Mouse (Mus musculus): Measurements from ENCODE around the gene Irf2bp1. TPM values are rescaled to one million over a fixed set of nuclear protein-coding genes. Genes with fewer than 3 reads are reported as not detected.

Irf2bp1 gene
- polyA plus RNA-seq, 1 experiment from 2014 or later = 9.8 TPM

DNA sequence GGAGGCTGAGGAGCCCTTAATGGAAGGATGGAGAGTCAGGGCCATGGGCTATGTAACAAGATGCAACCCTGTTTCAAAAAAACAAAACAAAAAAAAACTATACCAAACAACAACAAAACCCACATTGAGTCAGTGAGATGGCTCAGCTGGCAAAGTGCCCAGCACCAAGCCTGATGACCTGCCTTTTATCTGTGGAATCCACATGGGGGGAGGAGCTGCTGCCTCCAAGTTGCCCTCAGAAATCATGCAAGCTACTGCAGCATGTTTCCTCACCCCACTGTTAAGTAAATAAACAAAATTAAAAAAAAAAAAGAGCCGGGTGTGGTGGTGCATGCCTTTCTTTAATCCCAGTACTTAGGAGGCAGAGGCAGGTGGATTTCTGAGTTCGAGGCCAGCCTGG is 17.3 kb upstream of the Irf2bp1 start:
- TF ChIP-seq EP300 (optimal IDR thresholded peaks at IDR 0.05) = no peak
- no peak for TF ChIP-seq CTCF (IDR thresholded peaks at IDR 0.05; ENCODE audit: low read depth)
- H3K36me3 ChIP-seq (ENCODE audit: control insufficient read depth, insufficient read depth, low read length) = no peaks in the 10 kb centered on the region
- H3K9ac ChIP-seq (ENCODE audit: low read length) = no peak overlapping the region
- H3K9me3 ChIP-seq (ENCODE audit: control insufficient read depth, low read length) = no peaks in the 10 kb centered on the region
- WGBS = 74% methylated on average over 2 of the region's 2 CpGs
- no peak overlapping the region for H3K4me3 ChIP-seq (ENCODE audit: low read depth, low read length)
- no peaks in the 10 kb centered on the region for H3K27me3 ChIP-seq (ENCODE audit: control insufficient read depth, insufficient read depth, low read length)
- no peaks in the 10 kb centered on the region; the same call in 1 of the 2 replicates for H3K4me1 ChIP-seq (replicated peaks; ENCODE audit: control insufficient read depth, insufficient read depth)
- DNase-seq (ENCODE audit: low spot score) = no peak
- ATAC-seq (ENCODE audit: low FRiP score, low TSS enrichment) = no peak
- H3K4me2 ChIP-seq (replicated peaks; ENCODE audit: low read depth) = no peak overlapping the region
- H3K27ac ChIP-seq (replicated peaks) = no peak overlapping the region

DNA sequence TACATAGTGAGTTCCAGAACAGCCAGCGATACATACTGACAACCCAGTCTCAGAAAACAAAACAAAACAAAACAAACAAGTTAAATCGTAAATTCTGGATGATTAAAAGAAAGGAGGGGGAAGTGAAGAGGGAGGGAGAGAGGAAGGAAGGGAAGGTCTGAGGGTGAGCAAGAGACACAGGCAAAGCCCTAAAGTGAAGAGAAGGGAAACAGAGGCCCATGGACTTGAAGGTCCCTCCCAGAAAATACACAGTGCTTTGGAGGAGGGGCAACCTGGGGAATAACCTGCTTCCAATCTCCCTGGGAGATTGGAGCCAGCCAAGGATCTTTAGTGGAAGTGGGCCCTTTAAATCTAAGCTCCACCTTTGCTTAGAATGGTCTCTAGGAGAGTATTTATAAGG is 16.7 kb upstream of the Irf2bp1 start, which contains the start of gene Nanos2:
Nanos2 (plus strand) TSS at position 301 of the 400 bp plus-strand sequence.
- H3K9me3 ChIP-seq (ENCODE audit: control insufficient read depth, low read length) = no peaks in the 10 kb centered on the region
- no peak within 1 kb of the TSS for H3K4me3 ChIP-seq (ENCODE audit: low read depth, low read length)
- no peak within 1 kb of the TSS for H3K9ac ChIP-seq (ENCODE audit: low read length)
- H3K27ac ChIP-seq (replicated peaks) = no peak within 1 kb of the TSS
- H3K27me3 ChIP-seq (ENCODE audit: control insufficient read depth, insufficient read depth, low read length) = no peaks in the 10 kb centered on the region
- WGBS = 54% methylated on average over 2 of the region's 2 CpGs
- TF ChIP-seq CTCF (IDR thresholded peaks at IDR 0.05; ENCODE audit: low read depth) = no peak
- TF ChIP-seq EP300 (optimal IDR thresholded peaks at IDR 0.05) = no peak
- no peak for ATAC-seq (ENCODE audit: low FRiP score, low TSS enrichment)
- DNase-seq (ENCODE audit: low spot score) = no peak
- no peak within 1 kb of the TSS for H3K4me2 ChIP-seq (replicated peaks; ENCODE audit: low read depth)
- peaks cover 4% of the 10 kb centered on the region for H3K4me1 ChIP-seq (replicated peaks; ENCODE audit: control insufficient read depth, insufficient read depth)
- H3K36me3 ChIP-seq (ENCODE audit: control insufficient read depth, insufficient read depth, low read length) = no peaks in the 10 kb centered on the region

DNA sequence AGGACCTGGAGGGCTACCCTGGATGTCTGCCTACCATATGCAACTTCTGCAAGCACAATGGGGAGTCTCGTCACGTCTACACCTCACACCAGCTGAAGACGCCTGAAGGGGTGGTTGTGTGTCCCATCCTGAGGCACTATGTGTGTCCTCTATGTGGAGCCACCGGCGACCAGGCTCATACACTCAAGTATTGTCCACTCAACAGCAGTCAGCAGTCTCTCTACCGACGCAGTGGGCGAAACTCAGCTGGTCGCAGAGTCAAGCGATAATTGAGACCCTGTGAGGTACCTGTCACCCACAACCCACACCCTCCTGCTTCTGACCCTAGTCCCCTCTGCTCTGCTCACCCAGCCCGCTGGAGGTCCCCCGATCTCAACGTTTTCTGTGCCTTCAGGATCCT is 16.1 kb upstream of the Irf2bp1 start:
- DNase-seq (ENCODE audit: low spot score) = no peak
- Histone ChIP-seq H3K4me2 (replicated peaks; ENCODE audit: low read depth) (no peak overlapping the region), H3K27ac (replicated peaks) (no peak overlapping the region), H3K9me3 (ENCODE audit: control insufficient read depth, low read length) (no peaks in the 10 kb centered on the region), H3K27me3 (ENCODE audit: control insufficient read depth, insufficient read depth, low read length) (no peaks in the 10 kb centered on the region), H3K4me1 (replicated peaks; ENCODE audit: control insufficient read depth, insufficient read depth) (peaks cover 4% of the 10 kb centered on the region), H3K36me3 (ENCODE audit: control insufficient read depth, insufficient read depth, low read length) (no peaks in the 10 kb centered on the region), H3K4me3 (ENCODE audit: low read depth, low read length) (no peak overlapping the region), H3K9ac (ENCODE audit: low read length) (no peak overlapping the region)
- no peak for ATAC-seq (ENCODE audit: low FRiP score, low TSS enrichment)
- 68% methylated on average over 13 of the region's 13 CpGs for WGBS
- TF ChIP-seq CTCF (IDR thresholded peaks at IDR 0.05; ENCODE audit: low read depth) = no peak
- no peak for TF ChIP-seq EP300 (optimal IDR thresholded peaks at IDR 0.05)

DNA sequence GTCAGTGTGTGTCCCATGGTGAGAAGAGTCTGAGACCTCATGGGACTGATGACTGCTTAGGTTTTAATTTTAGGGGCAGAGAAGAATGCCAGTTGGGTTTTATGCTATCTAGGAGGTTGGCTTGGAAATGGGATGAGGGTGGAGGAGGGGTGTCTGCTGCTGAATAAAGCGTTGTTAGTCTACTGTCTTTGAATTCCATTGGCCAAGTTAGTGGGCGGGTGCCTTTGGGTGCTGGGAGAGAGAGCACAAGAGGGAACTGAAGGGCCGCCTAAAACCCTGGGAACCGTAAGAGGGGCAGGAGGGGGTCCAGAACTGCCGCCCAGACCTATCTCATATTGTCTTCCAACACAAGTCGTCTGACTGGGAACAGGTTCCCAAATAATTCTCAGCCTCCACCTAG is 15.1 kb upstream of the Irf2bp1 start:
- WGBS = 69% methylated on average over 6 of the region's 6 CpGs

DNA sequence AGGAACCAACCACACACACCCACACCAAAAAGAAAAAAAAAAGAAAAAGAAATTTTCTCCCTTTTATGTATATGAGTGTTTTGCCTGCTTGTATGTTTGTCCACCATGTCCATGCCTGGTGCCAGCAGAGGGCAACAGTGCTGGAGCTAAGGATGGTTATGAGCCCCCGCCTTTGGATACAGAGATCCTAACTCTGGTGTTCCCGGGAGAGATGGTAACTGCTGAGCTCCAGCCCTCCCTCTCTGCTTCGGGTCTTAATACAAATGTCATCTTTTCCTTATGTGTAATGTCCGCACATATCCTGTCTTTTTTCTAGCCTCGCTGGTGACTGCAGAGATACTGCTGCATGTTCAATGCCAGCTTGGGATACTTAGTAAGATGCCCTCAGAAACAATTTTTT is 13.8 kb upstream of the Irf2bp1 start:
- ATAC-seq (ENCODE audit: low FRiP score, low TSS enrichment) (no peak), DNase-seq (ENCODE audit: low spot score) (no peak)
- TF ChIP-seq EP300 (optimal IDR thresholded peaks at IDR 0.05) = no peak
- peak; percentile 44 for TF ChIP-seq CTCF (IDR thresholded peaks at IDR 0.05; ENCODE audit: low read depth)
- WGBS = 11% methylated on average over 5 of the region's 5 CpGs
- Histone ChIP-seq H3K9me3 (ENCODE audit: control insufficient read depth, low read length) (no peaks in the 10 kb centered on the region), H3K4me2 (replicated peaks; ENCODE audit: low read depth) (peak overlapping the region; percentile 77), H3K36me3 (ENCODE audit: control insufficient read depth, insufficient read depth, low read length) (no peaks in the 10 kb centered on the region), H3K4me1 (replicated peaks; ENCODE audit: control insufficient read depth, insufficient read depth) (peaks cover 4% of the 10 kb centered on the region), H3K4me3 (ENCODE audit: low read depth, low read length) (no peak overlapping the region; the same call in 1 of the 2 replicates), H3K27ac (replicated peaks) (no peak overlapping the region), H3K9ac (ENCODE audit: low read length) (no peak overlapping the region), H3K27me3 (ENCODE audit: control insufficient read depth, insufficient read depth, low read length) (no peaks in the 10 kb centered on the region)

More for the DNA sequence above, 15.1 kb upstream of the Irf2bp1 start:
- Histone ChIP-seq H3K9me3 (ENCODE audit: control insufficient read depth, low read length) (no peaks in the 10 kb centered on the region), H3K4me1 (replicated peaks; ENCODE audit: control insufficient read depth, insufficient read depth) (peaks cover 4% of the 10 kb centered on the region), H3K4me2 (replicated peaks; ENCODE audit: low read depth) (no peak overlapping the region), H3K4me3 (ENCODE audit: low read depth, low read length) (no peak overlapping the region), H3K36me3 (ENCODE audit: control insufficient read depth, insufficient read depth, low read length) (no peaks in the 10 kb centered on the region), H3K9ac (ENCODE audit: low read length) (no peak overlapping the region), H3K27ac (replicated peaks) (no peak overlapping the region), H3K27me3 (ENCODE audit: control insufficient read depth, insufficient read depth, low read length) (no peaks in the 10 kb centered on the region)
- no peak for TF ChIP-seq CTCF (IDR thresholded peaks at IDR 0.05; ENCODE audit: low read depth)
- ATAC-seq (ENCODE audit: low FRiP score, low TSS enrichment) (no peak), DNase-seq (ENCODE audit: low spot score) (no peak)

DNA sequence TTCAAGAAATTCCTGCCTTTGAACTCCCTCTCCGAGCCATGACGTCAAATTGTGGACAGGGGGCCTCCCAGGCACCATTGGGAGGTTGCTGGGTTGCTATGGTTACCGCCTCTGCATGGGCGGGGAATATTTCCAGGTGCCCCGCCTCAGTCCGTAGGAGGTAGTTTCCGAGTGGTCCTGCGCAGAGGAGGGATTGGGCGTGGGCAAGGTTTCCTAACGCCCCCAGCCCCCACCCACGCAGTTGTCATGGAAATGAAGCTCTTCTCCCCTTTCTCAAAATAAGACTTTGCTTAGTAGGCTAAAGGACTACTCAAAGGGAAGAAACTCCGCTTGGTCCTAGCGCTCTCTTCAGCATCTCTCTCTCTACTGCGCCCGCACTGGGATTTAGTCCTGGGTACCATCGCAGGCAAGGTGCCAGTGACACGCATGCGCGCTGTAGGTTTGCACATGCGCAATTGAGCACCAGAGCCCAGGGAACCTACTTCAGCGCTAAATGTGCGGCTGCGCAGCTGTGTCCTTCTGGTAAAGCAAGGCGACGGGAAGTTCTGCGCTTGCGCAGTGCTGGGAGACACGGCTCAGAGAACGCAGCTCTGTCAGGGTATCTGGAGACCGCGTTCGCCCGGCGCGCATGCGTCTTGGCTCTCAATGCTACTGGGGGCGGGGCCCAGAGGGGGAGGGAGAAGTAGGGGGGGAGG is 13.1 kb upstream of the Irf2bp1 start, which contains the start of gene Mypop:
Mypop (plus strand) TSS at position 645 of the 695 bp plus-strand sequence.
- peak within 1 kb of the TSS; percentile 57 for H3K9ac ChIP-seq (ENCODE audit: low read length)
- peak; percentile 98 for DNase-seq (ENCODE audit: low spot score)
- WGBS = under 1% methylated on average over 37 of the region's 37 CpGs
- H3K27me3 ChIP-seq (ENCODE audit: control insufficient read depth, insufficient read depth, low read length) = no peaks in the 10 kb centered on the region
- no peaks in the 10 kb centered on the region for H3K36me3 ChIP-seq (ENCODE audit: control insufficient read depth, insufficient read depth, low read length)
- TF ChIP-seq CTCF (IDR thresholded peaks at IDR 0.05; ENCODE audit: low read depth) (peak; percentile 1; the same call in 1 of the 2 replicates), EP300 (optimal IDR thresholded peaks at IDR 0.05) (no peak)
- ATAC-seq (ENCODE audit: low FRiP score, low TSS enrichment) = peak; percentile 95
- peaks cover 4% of the 10 kb centered on the region for H3K4me1 ChIP-seq (replicated peaks; ENCODE audit: control insufficient read depth, insufficient read depth)
- peak within 1 kb of the TSS; percentile 77 for H3K4me2 ChIP-seq (replicated peaks; ENCODE audit: low read depth)
- no peaks in the 10 kb centered on the region for H3K9me3 ChIP-seq (ENCODE audit: control insufficient read depth, low read length)
- H3K27ac ChIP-seq (replicated peaks) = no peak within 1 kb of the TSS
- peak within 1 kb of the TSS; percentile 46 for H3K4me3 ChIP-seq (ENCODE audit: low read depth, low read length)
